8 mouse cellular contexts compared by ENCODE assay signal in the genomic region with DNA sequence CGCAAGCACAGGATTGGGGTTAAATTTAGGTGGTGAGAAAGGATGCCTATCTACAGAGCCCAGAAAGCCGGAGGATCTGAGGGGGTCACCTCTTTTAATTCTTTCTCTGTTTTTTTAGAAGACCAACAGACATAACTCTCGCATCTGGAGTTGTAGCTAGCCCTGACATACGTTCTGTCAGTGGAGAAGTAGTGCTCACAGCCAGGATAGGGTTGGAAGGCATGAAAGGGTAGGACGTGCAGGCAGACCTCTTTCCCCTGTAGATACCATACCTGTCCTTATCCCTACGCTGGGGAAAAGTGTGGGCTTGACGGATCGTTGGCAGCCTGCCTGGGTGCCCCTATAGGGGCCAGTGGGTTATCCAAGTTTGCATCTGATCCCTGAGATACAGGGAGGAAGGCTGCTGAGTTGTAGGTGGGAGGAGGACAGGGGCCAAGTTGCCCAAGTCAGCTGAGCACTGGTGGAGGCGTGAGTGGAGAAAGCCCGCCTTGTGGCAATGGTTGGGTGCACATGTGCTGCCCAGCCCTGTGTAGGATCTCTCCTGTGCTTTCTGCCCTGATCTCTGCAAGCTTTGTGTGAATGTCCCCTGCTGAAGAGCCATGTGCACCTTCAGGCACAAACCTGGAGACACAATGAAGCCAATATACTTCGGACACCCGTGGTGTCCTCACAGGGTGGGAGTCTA. TPM values are rescaled to one million over a fixed set of nuclear protein-coding genes. Genes with fewer than 3 reads are reported as not detected.
DNase-seq lines count a peak whose midpoint lies in the region; ATAC-seq and TF ChIP-seq lines count a peak whose summit lies in the region.
"Had no signal": no experiment of that assay in that cellular context is flagged by ENCODE, and none has a peak within 500 bp of the region (broad histone marks: within the 10 kb centered on the region; RNA-seq: fewer than 3 reads in every experiment).

No protein-coding gene starts in this region.

- TF ChIP-seq POLR2A in lung, adult 2 months (IDR thresholded peaks at IDR 0.05; ENCODE audit: borderline replicate concordance, extremely low read depth, low read depth, low read length) = no peak

- no peaks in the 10 kb centered on the region for H3K9me3 ChIP-seq in lung, postnatal 0 days (ENCODE audit: low read length)
- H3K9me3 ChIP-seq in liver, embryonic 13.5 days (replicated peaks) = no peaks in the 10 kb centered on the region
- no peaks in the 10 kb centered on the region for H3K9me3 ChIP-seq in stomach, postnatal 0 days (ENCODE audit: control insufficient read depth, low read length)

- H3K36me3 ChIP-seq in lung, postnatal 0 days (ENCODE audit: insufficient read depth, low read length) = no peaks in the 10 kb centered on the region
- H3K36me3 ChIP-seq in liver, embryonic 13.5 days = no peaks in the 10 kb centered on the region
- H3K36me3 ChIP-seq in stomach, postnatal 0 days (ENCODE audit: control insufficient read depth, insufficient read depth, low read length) = no peaks in the 10 kb centered on the region

- peak; percentile 10; the same call in 1 of the 2 replicates for ATAC-seq in lung, postnatal 0 days
- no peak for ATAC-seq in liver, embryonic 13.5 days (ENCODE audit: low read depth)
- no peak for ATAC-seq in stomach, postnatal 0 days (ENCODE audit: low FRiP score, low TSS enrichment)
- no peak for ATAC-seq in megakaryocyte, adult 5-6 weeks (ENCODE audit: poor library complexity, severe bottlenecking)

- H3K27ac ChIP-seq in lung, postnatal 0 days (ENCODE audit: low read length) = no peak overlapping the region
- no peak overlapping the region for H3K27ac ChIP-seq in liver, embryonic 13.5 days
- 0 out of 2 replicates have a peak overlapping the region, but pooled peaks have one; percentile 13 for H3K27ac ChIP-seq in stomach, postnatal 0 days (replicated peaks)

- 36% methylated on average over 12 of the region's 12 CpGs for WGBS in lung, postnatal 0 days
- WGBS in lung, adult 2 months = 44% methylated on average over 12 of the region's 12 CpGs
- 38% methylated on average over 12 of the region's 12 CpGs for WGBS in liver, embryonic 13.5 days (ENCODE audit: insufficient replicate concordance)
- 43% methylated on average over 12 of the region's 12 CpGs for WGBS in stomach, postnatal 0 days

- no peaks in the 10 kb centered on the region for H3K27me3 ChIP-seq in lung, postnatal 0 days (replicated peaks; ENCODE audit: insufficient read depth, low read length)
- peaks cover 19% of the 10 kb centered on the region for H3K27me3 ChIP-seq in liver, embryonic 13.5 days
- H3K27me3 ChIP-seq in stomach, postnatal 0 days (ENCODE audit: control insufficient read depth, insufficient read depth, low read length) = no peaks in the 10 kb centered on the region

- H3K9ac ChIP-seq in lung, postnatal 0 days (replicated peaks; ENCODE audit: low read depth) = 0 out of 2 replicates have a peak overlapping the region, but pooled peaks have one; percentile 8
- H3K9ac ChIP-seq in liver, embryonic 13.5 days = no peak overlapping the region
- peak overlapping the region; percentile 53 for H3K9ac ChIP-seq in stomach, postnatal 0 days (ENCODE audit: low read length)

- H3K4me2 ChIP-seq in lung, postnatal 0 days (replicated peaks; ENCODE audit: low read depth, low read length) = peak overlapping the region; percentile 60
- H3K4me2 ChIP-seq in liver, embryonic 13.5 days = peak overlapping the region; percentile 55
- peak overlapping the region; percentile 66 for H3K4me2 ChIP-seq in stomach, postnatal 0 days (replicated peaks; ENCODE audit: low read depth)

- H3K4me1 ChIP-seq in lung, postnatal 0 days (ENCODE audit: insufficient read depth, low read depth, low read length) = peaks cover 7% of the 10 kb centered on the region; the same call in 1 of the 2 replicates
- no peaks in the 10 kb centered on the region for H3K4me1 ChIP-seq in lung, adult 2 months (ENCODE audit: control insufficient read depth, insufficient read depth, low read length)
- no peaks in the 10 kb centered on the region for H3K4me1 ChIP-seq in liver, embryonic 13.5 days (replicated peaks)
- H3K4me1 ChIP-seq in stomach, postnatal 0 days (replicated peaks; ENCODE audit: control insufficient read depth, insufficient read depth) = no peaks in the 10 kb centered on the region; the same call in 1 of the 2 replicates

- no peak for TF ChIP-seq CTCF in lung, postnatal 0 days (IDR thresholded peaks at IDR 0.05)
- TF ChIP-seq CTCF in lung, adult 2 months (IDR thresholded peaks at IDR 0.05; ENCODE audit: insufficient read depth, low read length) = no peak
- no peak for TF ChIP-seq CTCF in stomach, postnatal 0 days (IDR thresholded peaks at IDR 0.05; ENCODE audit: low read depth)

- H3K4me3 ChIP-seq in lung, postnatal 0 days (ENCODE audit: low read depth, low read length) = peak overlapping the region; percentile 32; the same call in 1 of the 2 replicates
- no peak overlapping the region for H3K4me3 ChIP-seq in lung, adult 2 months (replicated peaks; ENCODE audit: extremely low read depth, low read depth, low read length)
- H3K4me3 ChIP-seq in liver, embryonic 13.5 days (replicated peaks) = 0 out of 2 replicates have a peak overlapping the region, but pooled peaks have one; percentile 30
- H3K4me3 ChIP-seq in stomach, postnatal 0 days (ENCODE audit: low read depth, low read length) = peak overlapping the region; percentile 43

- TF ChIP-seq EP300 in lung, postnatal 0 days (IDR thresholded peaks at IDR 0.05) = no peak
- no peak for TF ChIP-seq EP300 in stomach, postnatal 0 days (optimal IDR thresholded peaks at IDR 0.05)

- DNase-seq in lung, postnatal 0 days (ENCODE audit: low spot score) = no peak
- no peak for DNase-seq in lung, adult 2 months
- peak; percentile 6 for DNase-seq in heart, postnatal 4 days
- no peak for DNase-seq in liver, embryonic 13.5 days
- no peak for DNase-seq in stomach, postnatal 0 days (ENCODE audit: low spot score)
- no peak for DNase-seq in gastrocnemius, postnatal 25 days

RNA-seq across cellular contexts. Expression of a gene that starts 1.5 kb away (rescaled TPM):
- polyA plus RNA-seq in lung, postnatal 0 days (2015; fragmentation: Nextera tagmentation; extraction: Ambion mirVana) = 0.54 and 1.0 TPM in 2 replicates
- polyA plus RNA-seq in lung, adult 2 months (2012; rRNA removed) = 0.09 and 0.11 TPM in 2 replicates
- total RNA-seq in heart, postnatal 4 days (2021) = 1 to 10 TPM; 3.1 to 4.6 TPM
- 0.18 and 0.24 TPM in 2 replicates for polyA plus RNA-seq in liver, embryonic 13.5 days (2015; fragmentation: Nextera tagmentation; extraction: Ambion mirVana)
- polyA plus RNA-seq in stomach, postnatal 0 days (2015; fragmentation: Nextera tagmentation; extraction: Ambion mirVana) = 0.89 and 1.1 TPM in 2 replicates
- total RNA-seq in gastrocnemius, postnatal 25 days (2021) = 1 to 10 TPM; 1.5 to 2.1 TPM
- not detected in 2 replicates for total RNA-seq in megakaryocyte, adult 5-6 weeks (2015)
- not detected in 2 replicates for total RNA-seq in megakaryocyte, adult 5-6 weeks (2017)
- total RNA-seq: megakaryocyte progenitor cell, adult 5-6 weeks had no signal
